Mouse (Mus musculus) cerebellum, adult 8-10 months (tissue): ENCODE results near the gene Olfr122.

ENCODE experiments used
- DNase-seq: peaks from one replicate; pipeline ENCODE4 v3.0.0; 2022

The Olfr122 gene

GRCm38 (mm10) chr17:37768307-37768706, at the start of gene Olfr122:
Olfr122 (plus strand) TSS chr17:37768607.
- DNase-seq: no peak

DNA sequence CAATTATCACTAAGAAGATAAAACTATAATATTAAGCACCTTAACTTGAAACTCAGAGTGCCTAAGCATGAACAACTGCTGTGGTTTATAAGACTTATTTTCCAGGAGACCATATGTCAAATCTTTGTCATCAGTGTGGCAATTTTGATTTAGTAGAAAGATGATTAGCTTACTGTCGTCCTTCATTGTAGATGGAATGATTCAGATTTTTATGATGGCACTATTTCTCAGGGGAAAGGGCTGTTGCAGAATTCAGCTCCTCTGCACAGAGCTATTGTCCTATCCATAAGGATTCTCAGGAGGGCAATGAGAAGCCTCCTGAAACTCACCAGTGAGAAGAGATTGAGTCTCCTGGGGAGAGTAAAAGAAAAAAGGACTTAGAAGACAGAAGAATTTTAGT, 46.9 kb upstream of the Olfr122 start, which contains the start of gene Olfr120:
Olfr120 (plus strand) TSS at position 301 of the 400 bp plus-strand sequence.
- no peak for DNase-seq

DNA sequence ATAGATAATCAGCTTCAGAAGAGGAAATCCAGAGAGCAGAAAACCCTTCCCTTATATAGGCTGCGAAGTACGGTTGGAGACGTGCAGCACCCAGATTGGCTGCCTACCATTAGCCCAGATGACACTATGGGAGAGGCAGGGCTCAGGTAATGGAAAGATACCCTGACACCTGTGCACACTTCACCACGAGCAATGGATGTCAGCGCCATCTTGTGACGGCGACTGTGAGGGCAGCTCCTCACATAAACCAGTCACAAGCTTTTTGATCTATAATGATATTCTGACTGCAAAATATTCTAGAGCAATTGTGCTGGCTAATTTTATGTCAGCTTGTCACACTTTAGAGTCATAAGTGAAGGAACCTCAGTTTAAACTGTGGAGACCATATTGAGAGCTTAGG, 30.3 kb upstream of the Olfr122 start:
- no peak for DNase-seq

- no peak for DNase-seq
Measured at GRCm38 (mm10) chr17:37793229-37793628, 24.8 kb downstream of the Olfr122 start, which contains the start of gene Olfr123. Olfr123 (plus strand) TSS chr17:37793529.

- no peak for DNase-seq
Measured at GRCm38 (mm10) chr17:37799588-37799987, 31.2 kb downstream of the Olfr122 start, which contains the start of gene Olfr124. Olfr124 (plus strand) TSS chr17:37799888.
